Mouse (Mus musculus) limb, embryonic 15.5 days (tissue): ENCODE results near the gene Ccl1. TPM values are rescaled to one million over a fixed set of nuclear protein-coding genes. Genes with fewer than 3 reads are reported as not detected.

Experiments
- ATAC-seq: fragments of 200-750 bp; cut with Nextera tagmentation; 2 replicates; pipeline ENCODE4 v1.8.0; 2017; ENCODE audit warnings: low read depth, moderate TSS enrichment; ENCODE audit not compliant: insufficient number of reproducible peaks, low FRiP score, low TSS enrichment
- H3K27ac ChIP-seq: fragments of 300-500 bp; sonication (generic); 2 replicates; pipeline ENCODE4 v1.5.1; 2015; ENCODE audit warnings: moderate library complexity, mild to moderate bottlenecking, inconsistent platforms
- H3K27me3 ChIP-seq: fragments of 300-500 bp; sonication (generic); 2 replicates; pipeline ENCODE4 v1.6.1; 2015; ENCODE audit warnings: inconsistent platforms
- H3K36me3 ChIP-seq: fragments of 300-500 bp; sonication (generic); 2 replicates; pipeline ENCODE4 v1.6.1; 2015; ENCODE audit warnings: inconsistent platforms
- H3K4me1 ChIP-seq: fragments of 300-500 bp; sonication (generic); 2 replicates; pipeline ENCODE4 v1.6.1; 2015; ENCODE audit warnings: inconsistent platforms
- H3K4me2 ChIP-seq: fragments of 300-500 bp; sonication (generic); 2 replicates; pipeline ENCODE4 v1.6.1; 2015; ENCODE audit warnings: mild to moderate bottlenecking, inconsistent platforms
- H3K4me3 ChIP-seq: fragments of 300-500 bp; sonication (generic); 2 replicates; pipeline ENCODE4 v1.5.1; 2015; ENCODE audit warnings: mild to moderate bottlenecking, inconsistent platforms
- H3K9ac ChIP-seq: fragments of 300-500 bp; sonication (generic); 2 replicates; pipeline ENCODE4 v1.6.1; 2015; ENCODE audit warnings: inconsistent platforms
- H3K9me3 ChIP-seq: fragments of 300-500 bp; sonication (generic); 2 replicates; pipeline ENCODE4 v1.6.1; 2016; ENCODE audit warnings: inconsistent platforms
- WGBS: fragments of 180-500 bp; shearing (Covaris S2); methylation state at CpG from one replicate; pipeline ENCODE4 v1.1.7; 2015; 5-methylcytosine and 5-hydroxymethylcytosine counted together
- polyA plus RNA-seq: library from polyadenylated mRNA; unstranded; fragments of >200 nt; fragmentation: Nextera tagmentation; extraction: Ambion mirVana; gene quantifications from 2 replicates; pipeline ENCODE4 v1.2.1, GENCODE M21; 2015

Ccl1 gene
- polyA plus RNA-seq, 1 experiment from 2014 or later, result not detected

- Histone ChIP-seq H3K27me3 (peaks cover 5% of the 10 kb centered on the region; the same call in 1 of the 2 replicates), H3K9ac (no peak overlapping the region), H3K4me1 (no peaks in the 10 kb centered on the region), H3K27ac (no peak overlapping the region), H3K9me3 (no peaks in the 10 kb centered on the region), H3K4me3 (no peak overlapping the region), H3K36me3 (no peaks in the 10 kb centered on the region), H3K4me2 (no peak overlapping the region)
- 93% methylated on average over 2 of the region's 2 CpGs for WGBS
- no peak for ATAC-seq
Observed at GRCm38 (mm10) chr11:82173491-82173890, 132.0 kb downstream of the Ccl1 start.

- ATAC-seq, result no peak
- H3K4me2 ChIP-seq, result no peak overlapping the region
Observed at GRCm38 (mm10) chr11:82171316-82172071, 134.0 kb downstream of the Ccl1 start.

GRCm38 (mm10) chr11:82169456-82169855 lies 136.0 kb downstream of the Ccl1 start:
- H3K4me1 ChIP-seq, result no peaks in the 10 kb centered on the region
- no peak overlapping the region for H3K4me3 ChIP-seq
- WGBS, result 84% methylated on average over 4 of the region's 4 CpGs
- no peak overlapping the region for H3K27ac ChIP-seq
- no peak overlapping the region for H3K4me2 ChIP-seq
- H3K27me3 ChIP-seq, result no peaks in the 10 kb centered on the region
- no peak overlapping the region for H3K9ac ChIP-seq
- H3K9me3 ChIP-seq, result no peaks in the 10 kb centered on the region
- ATAC-seq, result no peak
- H3K36me3 ChIP-seq, result no peaks in the 10 kb centered on the region

More at GRCm38 (mm10) chr11:82171316-82172071, 134.0 kb downstream of the Ccl1 start:
- WGBS, result 56% methylated on average over 7 of the region's 7 CpGs
- H3K4me1 ChIP-seq, result no peaks in the 10 kb centered on the region
- H3K9ac ChIP-seq, result no peak overlapping the region
- H3K9me3 ChIP-seq, result no peaks in the 10 kb centered on the region
- no peaks in the 10 kb centered on the region for H3K27me3 ChIP-seq
- no peak overlapping the region for H3K27ac ChIP-seq
- no peaks in the 10 kb centered on the region for H3K36me3 ChIP-seq
- no peak overlapping the region for H3K4me3 ChIP-seq

- H3K4me1 ChIP-seq, result no peaks in the 10 kb centered on the region
- H3K9me3 ChIP-seq, result no peaks in the 10 kb centered on the region
- no peak overlapping the region for H3K9ac ChIP-seq
- no peaks in the 10 kb centered on the region for H3K27me3 ChIP-seq
- no peak for ATAC-seq
- no peak overlapping the region for H3K4me3 ChIP-seq
- no peak overlapping the region for H3K27ac ChIP-seq
- no peaks in the 10 kb centered on the region for H3K36me3 ChIP-seq
- 96% methylated on average over 2 of the region's 2 CpGs for WGBS
- H3K4me2 ChIP-seq, result no peak overlapping the region
Observed at GRCm38 (mm10) chr11:82168308-82168707, 137.2 kb downstream of the Ccl1 start.

GRCm38 (mm10) chr11:82163285-82163684 lies 142.2 kb downstream of the Ccl1 start:
- Histone ChIP-seq H3K4me3 (no peak overlapping the region), H3K9ac (no peak overlapping the region), H3K27ac (no peak overlapping the region), H3K4me1 (no peaks in the 10 kb centered on the region), H3K36me3 (no peaks in the 10 kb centered on the region), H3K27me3 (no peaks in the 10 kb centered on the region), H3K9me3 (no peaks in the 10 kb centered on the region), H3K4me2 (no peak overlapping the region)
- no peak for ATAC-seq
- 72% methylated on average over 8 of the region's 8 CpGs for WGBS

- Histone ChIP-seq H3K4me3 (no peak overlapping the region), H3K27me3 (no peaks in the 10 kb centered on the region), H3K9me3 (no peaks in the 10 kb centered on the region), H3K4me2 (no peak overlapping the region), H3K36me3 (no peaks in the 10 kb centered on the region), H3K4me1 (no peaks in the 10 kb centered on the region), H3K9ac (no peak overlapping the region), H3K27ac (no peak overlapping the region)
- ATAC-seq, result no peak
- 34% methylated on average over 2 of the region's 2 CpGs for WGBS
Observed at GRCm38 (mm10) chr11:82159126-82159525, 146.4 kb downstream of the Ccl1 start.

GRCm38 (mm10) chr11:82139492-82140094 lies 165.9 kb downstream of the Ccl1 start:
- WGBS, result 24% methylated on average over 7 of the region's 7 CpGs
- Histone ChIP-seq H3K27me3 (no peaks in the 10 kb centered on the region), H3K36me3 (no peaks in the 10 kb centered on the region), H3K4me1 (peaks cover 6% of the 10 kb centered on the region; the same call in 1 of the 2 replicates), H3K4me2 (no peak overlapping the region), H3K4me3 (no peak overlapping the region), H3K9me3 (no peaks in the 10 kb centered on the region), H3K9ac (no peak overlapping the region), H3K27ac (peak overlapping the region; percentile 61)
- ATAC-seq, result 0 out of 2 replicates have a peak, but pooled peaks have one; percentile 65

GRCm38 (mm10) chr11:82136196-82136595 lies 169.3 kb downstream of the Ccl1 start:
- no peak for ATAC-seq
- 94% methylated on average over 2 of the region's 2 CpGs for WGBS

GRCm38 (mm10) chr11:82132977-82133376 lies 172.5 kb downstream of the Ccl1 start:
- ATAC-seq, result no peak
- H3K9ac ChIP-seq, result no peak overlapping the region
- WGBS, result 56% methylated on average over 1 of the region's 1 CpGs

More at GRCm38 (mm10) chr11:82136196-82136595, 169.3 kb downstream of the Ccl1 start:
- Histone ChIP-seq H3K36me3 (no peaks in the 10 kb centered on the region), H3K9ac (no peak overlapping the region), H3K4me3 (no peak overlapping the region), H3K4me1 (peaks cover 6% of the 10 kb centered on the region; the same call in 1 of the 2 replicates), H3K27me3 (no peaks in the 10 kb centered on the region), H3K9me3 (no peaks in the 10 kb centered on the region), H3K4me2 (no peak overlapping the region), H3K27ac (no peak overlapping the region)

More at GRCm38 (mm10) chr11:82132977-82133376, 172.5 kb downstream of the Ccl1 start:
- no peak overlapping the region for H3K4me2 ChIP-seq
- H3K27ac ChIP-seq, result no peak overlapping the region
- no peaks in the 10 kb centered on the region for H3K27me3 ChIP-seq
- no peak overlapping the region for H3K4me3 ChIP-seq
- no peaks in the 10 kb centered on the region for H3K36me3 ChIP-seq
- H3K4me1 ChIP-seq, result no peaks in the 10 kb centered on the region
- H3K9me3 ChIP-seq, result no peaks in the 10 kb centered on the region

Other genes with a start within 250 kb of the Ccl1 start
- gene Ccl11, start 247.9 kb downstream of the Ccl1 start, polyA plus RNA-seq, result 6.0 and 8.4 TPM in 2 replicates
- 6.3 TPM in 2 replicates for gene Ccl12, start 203.8 kb downstream of the Ccl1 start, polyA plus RNA-seq
- not detected in 2 replicates for gene Ccl8, start 190.5 kb downstream of the Ccl1 start, polyA plus RNA-seq
- 0.56 and 0.67 TPM in 2 replicates for gene Tmem132e, start 83.2 kb upstream of the Ccl1 start, polyA plus RNA-seq